Mouse (Mus musculus) small intestine, adult 2 months (tissue): ENCODE data around the gene Tap1. TPM values are rescaled to one million over a fixed set of nuclear protein-coding genes. Genes with fewer than 3 reads are reported as not detected.

Experiments used
- H3K27ac ChIP-seq: fragments of 200-500 bp; 2 replicates; pipeline ENCODE4 v1.5.1; 2012; ENCODE audit warnings: low read depth, low read length, control low read depth, inconsistent platforms; ENCODE audit not compliant: insufficient read depth
- H3K27me3 ChIP-seq: fragments of 200-500 bp; 2 replicates; pipeline ENCODE4 v1.6.1; 2012; ENCODE audit warnings: mild to moderate bottlenecking, moderate library complexity, low read length, inconsistent platforms; ENCODE audit not compliant: control insufficient read depth, insufficient read depth
- H3K36me3 ChIP-seq: fragments of 200-500 bp; 2 replicates; pipeline ENCODE4 v1.6.1; 2012; ENCODE audit warnings: mild to moderate bottlenecking, low read length, control low read depth, inconsistent platforms; ENCODE audit not compliant: control insufficient read depth, insufficient read depth
- H3K4me1 ChIP-seq: fragments of 200-500 bp; 2 replicates; pipeline ENCODE4 v1.6.1; 2012; ENCODE audit warnings: low read length, inconsistent platforms, mixed read lengths; ENCODE audit not compliant: control insufficient read depth, insufficient read depth, insufficient read length
- H3K4me3 ChIP-seq: fragments of 200-500 bp; 2 replicates; pipeline ENCODE4 v1.5.1; 2012; ENCODE audit warnings: low read depth, mild to moderate bottlenecking, control low read depth, inconsistent platforms, low read length, moderate library complexity
- CTCF ChIP-seq: fragments of 200-500 bp; IDR thresholded peaks from 2 replicates; pipeline ENCODE4 v1.5.1; 2012; ENCODE audit warnings: low read depth, mild to moderate bottlenecking, control low read depth, inconsistent platforms, low read length, moderate library complexity, mixed read lengths; ENCODE audit not compliant: insufficient replicate concordance, insufficient read length; ENCODE audit errors: extremely low read depth
- POLR2A ChIP-seq: fragments of 200-500 bp; IDR thresholded peaks from 2 replicates; pipeline ENCODE4 v1.6.1; 2012; ENCODE audit warnings: low read depth, mild to moderate bottlenecking, control low read depth, inconsistent platforms, low read length, moderate library complexity
- WGBS: fragments of 180-500 bp; shearing (Covaris S2); methylation state at CpG from one replicate; pipeline ENCODE4 v1.1.7; 2018; 5-methylcytosine and 5-hydroxymethylcytosine counted together
- polyA plus RNA-seq: library from polyadenylated mRNA; depleted of rRNA; stranded (reverse); fragments of >200 nt; gene quantifications from 2 replicates; pipeline ENCODE4 v1.2.3, GENCODE M21; 2012

Gene Tap1
- polyA plus RNA-seq, 1 experiment = 100 TPM

- Histone ChIP-seq H3K4me3 (peak overlapping the region; percentile 82), H3K27ac (peak overlapping the region; percentile 75), H3K4me1 (peaks cover 10% of the 10 kb centered on the region), H3K27me3 (no peaks in the 10 kb centered on the region), H3K36me3 (peaks cover 23% of the 10 kb centered on the region)
- TF ChIP-seq POLR2A = peak; percentile 63
- peak; percentile 91 for TF ChIP-seq CTCF
- WGBS = under 1% methylated on average over 44 of the region's 44 CpGs
Measured at GRCm38 (mm10) chr17:34204303-34205010, 17.1 kb downstream of the Tap1 start.

- Histone ChIP-seq H3K4me3 (peak overlapping the region; percentile 82), H3K4me1 (peaks cover 10% of the 10 kb centered on the region), H3K27me3 (no peaks in the 10 kb centered on the region), H3K36me3 (peaks cover 23% of the 10 kb centered on the region), H3K27ac (peak overlapping the region; percentile 56)
- WGBS = 40% methylated on average over 18 of the region's 18 CpGs
- TF ChIP-seq POLR2A (no peak), CTCF (no peak)
Measured at GRCm38 (mm10) chr17:34205021-34205745, 17.8 kb downstream of the Tap1 start.

GRCm38 (mm10) chr17:34205746-34206176 is 18.4 kb downstream of the Tap1 start:
- Histone ChIP-seq H3K27ac (peak overlapping the region; percentile 56), H3K27me3 (no peaks in the 10 kb centered on the region), H3K4me3 (peak overlapping the region; percentile 82), H3K4me1 (peaks cover 10% of the 10 kb centered on the region), H3K36me3 (peaks cover 20% of the 10 kb centered on the region)
- 32% methylated on average over 9 of the region's 9 CpGs for WGBS
- TF ChIP-seq CTCF = peak; percentile 46; the same call in 1 of the 2 replicates
- TF ChIP-seq POLR2A = no peak

- peaks cover 11% of the 10 kb centered on the region for H3K4me1 ChIP-seq
Measured at GRCm38 (mm10) chr17:34206731-34207130, 19.4 kb downstream of the Tap1 start.

GRCm38 (mm10) chr17:34207456-34207855 is 20.1 kb downstream of the Tap1 start:
- Histone ChIP-seq H3K36me3 (peaks cover 21% of the 10 kb centered on the region), H3K4me1 (peaks cover 14% of the 10 kb centered on the region), H3K27me3 (no peaks in the 10 kb centered on the region), H3K27ac (no peak overlapping the region), H3K4me3 (no peak overlapping the region)
- 72% methylated on average over 3 of the region's 3 CpGs for WGBS
- TF ChIP-seq POLR2A (no peak), CTCF (no peak)

More at GRCm38 (mm10) chr17:34206731-34207130, 19.4 kb downstream of the Tap1 start:
- no peak overlapping the region for H3K4me3 ChIP-seq
- TF ChIP-seq POLR2A (no peak), CTCF (no peak)
- no peak overlapping the region for H3K27ac ChIP-seq
- 82% methylated on average over 5 of the region's 5 CpGs for WGBS
- H3K27me3 ChIP-seq = no peaks in the 10 kb centered on the region
- H3K36me3 ChIP-seq = peaks cover 16% of the 10 kb centered on the region

GRCm38 (mm10) chr17:34207866-34208265 is 20.5 kb downstream of the Tap1 start:
- WGBS = 95% methylated on average over 9 of the region's 9 CpGs

GRCm38 (mm10) chr17:34208421-34208820 is 21.1 kb downstream of the Tap1 start:
- no peaks in the 10 kb centered on the region for H3K27me3 ChIP-seq
- peaks cover 27% of the 10 kb centered on the region for H3K36me3 ChIP-seq
- peaks cover 14% of the 10 kb centered on the region for H3K4me1 ChIP-seq
- 47% methylated on average over 10 of the region's 10 CpGs for WGBS
- H3K27ac ChIP-seq = no peak overlapping the region
- no peak overlapping the region for H3K4me3 ChIP-seq
- no peak for TF ChIP-seq POLR2A
- TF ChIP-seq CTCF = no peak

More at GRCm38 (mm10) chr17:34207866-34208265, 20.5 kb downstream of the Tap1 start:
- no peak for TF ChIP-seq CTCF
- no peak for TF ChIP-seq POLR2A
- Histone ChIP-seq H3K36me3 (peaks cover 23% of the 10 kb centered on the region), H3K4me1 (peaks cover 14% of the 10 kb centered on the region), H3K4me3 (no peak overlapping the region), H3K27me3 (no peaks in the 10 kb centered on the region), H3K27ac (no peak overlapping the region)
